Mouse (Mus musculus): ENCODE data around the gene Nt5m.

The Nt5m gene

DNA sequence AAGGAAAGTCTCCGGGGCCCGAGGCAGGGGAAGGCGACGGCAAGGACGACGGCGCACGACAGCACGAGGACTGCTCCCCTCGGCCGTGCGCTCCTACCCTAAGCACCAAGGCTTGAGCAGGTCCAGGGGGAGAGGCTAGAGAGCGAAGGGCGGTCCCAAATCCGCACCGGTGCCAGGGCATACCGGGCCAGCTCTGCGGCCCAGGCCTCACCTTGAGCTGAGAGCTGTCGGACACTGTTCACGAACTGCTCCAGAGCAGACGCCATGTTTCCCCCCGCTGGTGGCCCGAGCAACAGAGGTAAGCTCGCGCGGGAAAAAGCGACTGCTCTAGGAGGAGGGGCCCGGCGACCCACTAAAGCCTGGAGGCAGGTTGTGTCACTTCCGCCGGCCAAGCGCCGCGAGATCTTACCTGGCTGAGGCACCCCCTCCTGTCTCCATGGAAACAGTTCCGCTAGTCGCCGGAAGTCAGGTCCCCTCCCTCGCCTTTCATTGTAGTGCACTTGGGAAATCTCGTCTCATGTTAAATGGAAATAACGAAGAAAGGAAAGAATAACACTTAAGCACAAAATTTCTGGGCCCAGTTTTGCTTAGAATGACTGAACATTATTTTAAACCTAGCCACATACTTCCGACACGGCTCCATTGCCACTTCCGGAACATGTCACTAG, 346 bp downstream of the Nt5m start, which contains the start of gene Cops3:
Gene Cops3, minus strand, starts transcription at position 380 of the 668 bp plus-strand sequence.
- CTCF ChIA-PET = no interaction called here

DNA sequence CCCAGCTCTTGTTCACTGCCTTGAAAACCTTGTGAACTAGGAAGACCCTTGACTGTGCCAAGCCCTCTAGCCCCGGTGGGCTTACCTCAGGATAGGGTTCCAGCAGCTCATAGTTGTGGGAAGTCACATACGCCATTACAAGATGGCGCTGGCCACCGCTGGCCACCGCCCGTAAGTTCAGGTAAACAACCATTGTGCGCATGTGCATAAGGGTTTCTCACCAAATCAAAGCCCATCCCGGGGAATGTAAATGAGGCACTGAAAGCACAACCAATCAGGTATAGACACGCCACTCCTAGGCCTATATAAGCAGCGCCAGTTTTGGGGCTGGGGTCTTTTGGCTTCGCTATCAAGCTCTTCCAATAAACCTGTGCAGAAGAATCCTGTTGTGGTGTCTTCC, 7.1 kb downstream of the Nt5m start:
- CTCF ChIA-PET = no interaction called here

DNA sequence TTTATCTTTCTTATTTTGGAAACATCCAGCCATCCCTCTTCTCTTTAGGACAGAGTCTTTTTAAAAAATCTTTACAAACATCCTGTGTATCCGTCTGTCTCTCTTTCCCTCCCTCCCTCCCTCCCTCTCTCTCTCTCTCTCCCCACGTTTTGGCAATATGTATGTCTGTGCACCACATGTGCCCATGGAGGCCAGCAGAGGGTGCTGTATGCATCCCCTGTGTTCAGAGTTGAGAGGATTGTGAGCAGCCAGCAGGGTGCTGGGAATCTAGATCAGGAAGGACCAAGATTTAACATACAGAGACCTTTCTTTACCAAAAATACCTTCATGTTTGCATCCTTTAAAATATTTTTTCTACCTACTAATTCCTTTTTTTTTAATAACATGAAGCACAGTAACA, 7.9 kb downstream of the Nt5m start:
- CTCF ChIA-PET = no interaction called here

DNA sequence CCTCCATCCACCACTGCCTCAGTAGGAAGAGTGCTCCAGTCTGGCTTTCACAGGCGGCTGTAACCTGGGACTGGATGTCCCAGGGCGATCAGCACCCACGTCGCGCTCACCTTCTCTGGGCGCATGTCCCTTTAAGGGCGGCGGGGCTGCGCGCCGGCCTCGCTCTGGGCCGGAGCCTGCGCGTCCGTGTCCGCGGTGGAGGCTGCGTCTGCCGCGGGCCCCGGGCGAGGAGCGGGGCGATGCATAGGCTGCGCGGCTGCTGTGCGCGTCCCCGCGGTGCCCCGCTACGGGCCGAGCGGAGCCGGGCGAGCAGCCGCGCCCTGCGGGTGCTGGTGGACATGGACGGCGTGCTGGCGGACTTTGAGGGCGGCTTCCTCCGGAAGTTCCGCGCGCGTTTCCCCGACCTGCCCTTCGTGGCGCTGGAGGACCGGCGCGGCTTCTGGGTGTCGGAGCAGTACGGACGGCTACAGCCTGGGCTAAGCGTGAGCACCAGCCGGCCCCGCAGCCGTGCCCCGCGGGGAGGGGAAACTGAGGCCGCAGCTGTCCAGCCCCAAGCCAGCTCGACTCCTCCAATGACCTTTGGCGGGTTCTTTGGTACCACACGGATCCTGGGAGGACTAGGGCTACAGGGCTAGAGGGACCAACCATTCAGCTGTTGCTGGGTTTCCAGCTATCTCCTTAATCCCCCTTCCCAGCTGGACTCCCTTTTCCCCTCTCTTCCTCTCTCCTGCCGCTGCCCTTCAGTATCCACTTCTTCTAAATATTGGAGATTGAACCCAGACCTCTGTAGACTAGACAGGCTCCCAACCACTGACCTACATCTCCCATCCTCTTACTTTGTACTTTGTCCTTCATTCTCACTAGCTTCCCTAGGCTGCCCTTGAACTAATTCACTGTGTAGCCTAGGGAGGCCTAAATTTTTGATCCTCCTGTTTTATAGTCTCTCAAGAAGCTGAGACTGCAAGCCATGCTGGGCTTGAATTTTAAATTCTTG, 8.9 kb downstream of the Nt5m start:
- CTCF ChIA-PET = no interaction called here

DNA sequence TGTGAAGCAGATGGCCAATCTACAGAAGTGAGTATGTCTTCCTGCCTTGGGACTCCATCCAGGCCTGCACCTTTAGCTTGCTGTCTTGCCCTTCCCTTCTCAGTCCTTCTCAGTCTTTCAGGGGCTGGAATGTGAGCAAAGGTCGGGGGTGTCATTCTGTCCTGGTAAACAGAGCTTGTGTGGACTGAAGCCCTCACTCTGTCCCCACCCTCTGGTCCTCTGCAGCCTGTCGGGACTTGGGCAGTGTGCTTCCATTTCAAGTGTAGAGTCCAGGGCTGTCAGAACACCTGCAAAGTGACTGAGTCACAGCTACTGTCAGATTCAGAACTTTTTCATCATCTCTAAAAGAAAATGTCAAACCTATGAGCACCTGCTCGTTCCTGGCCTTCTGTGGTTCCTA, 13.6 kb downstream of the Nt5m start:
- CTCF ChIA-PET = no interaction called here

DNA sequence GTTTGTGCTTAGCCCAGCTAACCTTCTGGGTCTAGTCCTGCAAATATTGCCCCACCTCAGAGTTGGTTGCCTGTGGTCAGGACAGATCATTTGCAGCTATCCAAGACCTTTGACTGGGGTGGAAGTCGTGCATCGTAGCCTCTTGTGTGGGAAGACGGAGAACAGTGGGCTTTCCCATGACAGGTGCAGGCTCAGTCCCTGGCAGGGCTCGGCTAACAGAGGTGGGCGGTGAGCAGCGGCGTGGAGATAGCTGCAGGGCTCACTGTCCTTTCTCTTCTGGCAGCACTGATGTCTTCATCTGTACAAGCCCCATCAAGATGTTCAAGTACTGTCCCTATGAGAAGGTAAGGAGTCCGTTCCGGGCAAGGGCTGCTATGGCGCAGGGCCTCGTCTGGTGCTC, 21.2 kb downstream of the Nt5m start:
- CTCF ChIA-PET = no interaction called here

DNA sequence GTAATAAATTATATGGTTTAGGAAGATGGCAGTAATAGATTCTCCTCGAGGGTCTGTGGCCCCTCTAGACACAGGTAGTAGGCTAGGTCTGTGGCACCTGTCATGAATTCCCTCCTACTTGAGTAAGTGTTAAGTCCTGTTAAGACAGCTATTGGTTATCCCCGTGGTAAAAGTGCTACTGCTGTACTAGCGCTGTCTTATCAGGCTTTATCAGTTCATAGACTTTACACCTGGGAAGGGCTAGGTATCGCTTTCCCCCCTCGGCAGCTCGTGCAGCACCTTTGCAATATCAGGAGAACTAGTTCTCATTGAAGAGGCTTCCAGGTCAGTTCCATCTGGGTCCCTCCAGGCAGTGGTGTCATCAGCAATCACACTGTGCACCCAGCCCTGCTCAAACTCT, 25.1 kb downstream of the Nt5m start:
- CTCF ChIA-PET = interaction anchor here (0.7 kb wide), 1 partner anchor 1803 kb away, joined by 3 read pairs; no protein-coding TSS in a partner anchor

DNA sequence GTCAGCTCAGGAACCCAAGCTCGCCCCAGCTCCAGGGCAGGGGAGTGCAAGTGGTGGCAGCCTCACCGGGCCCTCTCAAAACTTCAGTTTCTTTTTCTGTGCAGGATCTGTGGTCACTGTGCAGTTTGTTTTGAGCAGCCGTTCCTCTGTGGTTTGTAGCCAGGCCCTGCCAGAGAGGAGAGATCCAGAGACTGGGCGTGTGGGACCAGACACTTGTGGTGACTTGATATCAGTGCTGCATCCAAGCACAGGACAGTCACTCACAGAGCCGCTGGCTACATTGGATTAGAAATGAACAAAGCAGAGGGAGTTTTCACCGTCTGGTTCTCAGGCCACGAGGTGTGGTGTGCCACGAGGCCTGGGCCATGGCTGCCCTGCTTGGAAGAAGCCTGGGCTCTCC, 32.9 kb downstream of the Nt5m start:
- CTCF ChIA-PET = interaction anchor here (0.7 kb wide), 1 partner anchor 518 kb away, joined by 3 read pairs; no protein-coding TSS in a partner anchor

DNA sequence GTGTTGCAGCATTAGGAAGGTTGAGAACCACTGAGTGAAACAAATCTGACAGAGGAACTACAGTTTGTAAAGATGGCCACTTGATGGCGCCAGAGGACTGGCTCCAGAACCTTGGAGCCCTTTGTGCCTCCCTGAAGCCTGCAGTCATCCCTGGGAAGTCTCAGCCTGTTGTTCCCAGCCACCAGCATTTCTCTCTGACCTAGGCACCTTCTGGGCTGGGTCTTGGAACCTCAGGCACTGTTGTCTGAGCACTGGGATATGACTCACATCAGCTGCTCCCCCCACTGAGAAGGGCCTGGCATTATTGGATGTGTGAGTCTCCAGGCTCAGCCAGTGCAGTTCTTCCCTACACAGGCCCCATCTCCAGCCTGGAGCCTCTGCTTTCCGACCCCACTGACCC, 40.8 kb downstream of the Nt5m start:
- CTCF ChIA-PET = interaction anchor here (1.0 kb wide), 2 partner anchors 148 to 196 kb away, joined by 3 to 6 read pairs; no protein-coding TSS in a partner anchor

DNA sequence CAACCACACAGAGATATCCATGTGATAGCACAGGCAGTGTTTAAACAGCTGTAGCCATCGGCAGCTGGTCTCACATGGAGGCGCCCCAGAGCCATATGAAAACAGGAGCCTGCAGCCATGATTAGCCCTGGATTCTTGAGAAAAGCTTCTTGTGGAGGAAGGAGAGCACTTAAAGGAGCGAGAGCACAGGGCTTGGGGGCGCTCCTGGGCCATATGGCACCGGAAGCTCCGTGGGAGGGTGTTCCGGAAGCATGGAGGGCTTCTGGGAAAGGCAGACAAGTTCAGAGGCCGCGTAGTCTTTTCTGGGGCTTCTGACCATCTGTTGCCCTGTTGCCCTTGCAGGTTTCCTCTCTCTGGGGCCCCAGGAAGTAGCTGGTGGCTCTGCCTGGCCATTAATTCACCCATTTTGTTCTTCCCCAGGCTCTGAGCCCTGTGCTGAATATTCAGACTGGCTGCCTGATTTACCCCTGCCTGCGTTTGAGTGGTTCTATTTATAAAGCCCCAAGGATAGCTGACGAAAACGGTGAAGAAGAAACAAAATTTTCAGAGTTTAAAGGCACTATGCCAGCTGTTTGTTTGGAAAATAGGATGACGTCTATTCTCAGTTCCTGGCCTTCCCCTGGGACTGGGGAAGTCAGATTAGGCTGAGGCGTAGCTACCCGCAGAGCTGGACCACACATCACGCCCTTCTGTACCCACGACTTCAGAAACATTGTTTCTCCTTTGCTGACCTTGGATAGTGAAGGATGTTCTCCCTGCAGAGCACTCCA, 46.2 kb downstream of the Nt5m start:
- CTCF ChIA-PET = interaction anchor here (0.6 kb wide), 1 partner anchor 22 kb away, joined by 3 read pairs; no protein-coding TSS in a partner anchor

DNA sequence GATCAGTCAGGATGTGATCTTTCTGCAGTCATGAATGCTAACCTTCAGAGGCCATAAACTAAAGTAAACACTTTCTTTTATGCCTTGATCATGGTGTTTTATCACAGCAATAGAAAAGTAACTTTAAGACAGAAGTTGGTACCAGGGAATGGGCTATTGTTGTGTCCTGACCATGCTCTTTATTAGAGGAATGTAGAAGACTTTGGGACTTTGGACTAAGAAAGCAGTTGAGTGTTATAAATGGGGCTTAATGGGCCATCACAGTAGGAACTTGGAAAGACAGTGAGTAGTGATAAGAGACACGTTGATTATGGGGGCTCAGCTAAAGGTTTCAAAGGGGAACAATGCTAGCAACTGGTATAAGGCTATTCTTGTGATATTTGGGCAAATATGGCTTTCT, 47.7 kb downstream of the Nt5m start:
- CTCF ChIA-PET = interaction anchor here (0.8 kb wide), 1 partner anchor 142 kb away, joined by 3 read pairs; no protein-coding TSS in a partner anchor

DNA sequence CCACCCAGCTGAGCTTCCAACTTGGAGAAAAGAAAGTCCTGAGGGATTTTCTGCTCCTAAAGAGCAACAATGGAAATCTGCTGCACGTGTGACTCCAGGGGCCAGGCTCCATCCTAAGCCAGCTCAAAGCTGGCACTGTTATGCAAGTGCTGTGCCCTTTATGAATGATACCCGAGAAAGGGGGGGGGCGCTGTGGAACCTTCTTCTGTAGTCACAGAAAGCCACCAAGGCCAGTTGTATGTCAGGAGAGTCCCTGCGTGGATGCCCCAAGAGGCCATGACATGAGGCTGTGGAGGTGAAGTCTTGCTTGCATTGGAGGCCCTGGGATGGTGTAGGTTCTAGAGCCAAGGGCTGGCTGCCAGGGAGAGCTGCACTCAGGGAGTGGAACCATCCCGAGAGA, 48.9 kb downstream of the Nt5m start:
- CTCF ChIA-PET = no interaction called here

DNA sequence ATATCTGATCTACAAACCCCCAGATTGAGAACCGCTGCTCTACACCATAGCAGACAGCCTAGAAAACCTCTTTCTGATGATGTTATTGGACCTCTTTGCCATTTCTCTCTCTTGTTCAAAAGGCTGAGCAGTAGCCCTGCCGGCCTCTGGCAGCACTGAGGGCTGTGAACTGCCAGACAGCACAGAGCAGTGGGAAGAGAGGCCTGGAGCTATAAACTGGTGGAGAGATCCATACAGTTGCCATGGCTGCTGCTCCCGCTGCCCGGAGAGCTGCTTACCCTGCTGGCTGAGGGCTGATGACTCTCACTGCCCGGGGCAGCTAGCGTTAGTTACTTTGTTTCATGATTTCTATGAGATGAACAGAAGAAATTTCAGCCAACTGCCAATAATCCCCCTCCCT, 52.6 kb downstream of the Nt5m start:
- CTCF ChIA-PET = no interaction called here

DNA sequence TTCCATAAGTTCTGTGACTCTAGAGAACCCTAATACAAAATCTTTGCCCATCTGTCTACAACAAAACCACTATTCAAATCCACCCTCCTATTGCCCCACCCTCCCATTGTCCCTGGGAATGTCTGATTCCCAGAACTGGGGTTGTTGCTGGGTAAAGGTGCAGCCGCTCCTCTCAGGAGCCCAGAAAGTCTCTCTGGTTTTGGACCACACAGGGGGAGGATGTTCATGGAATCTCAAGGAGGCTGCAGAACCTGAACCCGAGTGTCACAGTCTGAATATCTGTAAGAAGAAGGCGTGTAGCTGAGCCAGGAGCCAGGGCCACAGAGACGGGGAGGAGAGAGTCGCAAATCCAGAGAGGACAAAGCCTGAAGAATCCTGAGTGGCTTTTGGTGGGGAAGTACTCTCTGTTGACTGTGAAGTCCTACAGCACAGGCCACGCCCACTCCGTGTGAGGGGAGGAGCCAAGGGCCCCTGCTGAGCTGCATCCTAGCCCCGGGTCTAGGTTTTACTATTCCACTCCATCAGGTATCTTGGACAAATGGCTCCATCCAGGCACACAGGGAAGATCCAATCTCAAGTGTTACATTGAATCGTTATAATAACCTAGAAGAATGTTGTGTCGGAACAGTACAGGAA, 54.0 kb downstream of the Nt5m start:
- CTCF ChIA-PET = no interaction called here

DNA sequence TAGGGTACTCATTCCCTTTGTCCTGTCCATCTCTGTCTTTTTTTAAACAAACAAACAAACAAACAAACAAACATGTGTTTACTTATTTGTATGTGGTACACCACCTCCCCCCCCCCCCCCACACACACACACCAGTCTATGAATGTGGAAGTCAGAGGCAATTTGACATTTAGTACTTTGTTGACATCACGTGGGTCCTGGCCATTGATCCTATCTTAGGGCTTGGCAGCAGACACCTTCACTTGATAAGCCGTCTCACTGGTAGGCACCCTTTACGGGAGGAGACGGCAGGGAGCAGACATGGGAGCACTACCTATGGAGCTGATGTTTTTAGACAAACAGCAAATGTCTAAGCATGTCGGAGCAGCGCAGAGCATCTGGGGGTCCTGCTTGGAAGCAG, 55.7 kb downstream of the Nt5m start:
- CTCF ChIA-PET = interaction anchor here (0.5 kb wide), 1 partner anchor 232 kb away, joined by 4 read pairs; no protein-coding TSS in a partner anchor

DNA sequence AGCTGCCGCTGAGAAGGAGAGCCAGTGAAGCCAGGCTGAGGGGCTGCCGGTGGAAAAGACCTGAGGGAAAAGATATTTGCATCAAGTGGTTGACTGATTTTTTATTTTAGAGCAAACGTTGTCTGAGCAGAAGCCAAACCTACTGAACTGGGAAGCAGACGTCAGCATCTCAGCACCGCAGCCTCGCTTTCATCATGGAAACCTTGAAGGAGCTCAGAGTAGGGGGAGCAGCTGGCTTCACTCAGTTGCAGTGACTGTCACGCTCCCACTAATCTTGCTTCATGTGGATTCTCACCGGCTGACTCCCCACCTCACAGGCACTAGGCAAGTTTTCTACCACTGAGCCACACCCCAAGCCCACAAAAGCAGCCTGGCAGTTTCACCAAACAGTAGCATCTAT, 56.1 kb downstream of the Nt5m start:
- CTCF ChIA-PET = no interaction called here

DNA sequence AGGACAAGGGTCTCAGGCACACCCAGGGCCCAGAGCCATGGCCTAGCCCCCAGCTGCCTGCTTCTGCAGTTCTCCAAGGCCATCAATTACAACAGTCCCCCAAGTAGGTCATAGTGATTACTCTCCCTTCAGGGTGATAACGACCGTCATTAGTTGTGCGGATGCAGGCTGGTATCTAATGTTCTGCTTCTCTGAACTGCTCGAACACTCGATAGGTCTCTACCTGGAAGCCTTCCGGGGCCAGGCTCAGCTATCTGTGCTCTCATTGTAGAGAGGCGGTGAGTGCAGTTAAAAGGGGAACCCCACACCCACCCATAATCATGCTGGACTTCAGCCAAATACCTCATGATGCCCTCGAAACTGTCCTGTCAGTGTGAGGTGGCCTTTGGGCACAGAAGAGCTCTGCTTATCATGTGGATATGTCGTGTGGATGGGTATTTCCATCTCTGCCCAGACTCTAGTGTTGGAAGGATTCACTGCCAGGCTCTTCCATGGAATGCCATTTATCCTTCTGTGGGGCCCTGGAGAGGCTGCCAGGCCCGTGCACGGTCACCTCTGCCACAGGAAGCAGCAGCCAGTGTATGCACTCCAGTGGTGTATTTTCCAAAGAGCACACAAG, 58.8 kb downstream of the Nt5m start:
- CTCF ChIA-PET = no interaction called here

DNA sequence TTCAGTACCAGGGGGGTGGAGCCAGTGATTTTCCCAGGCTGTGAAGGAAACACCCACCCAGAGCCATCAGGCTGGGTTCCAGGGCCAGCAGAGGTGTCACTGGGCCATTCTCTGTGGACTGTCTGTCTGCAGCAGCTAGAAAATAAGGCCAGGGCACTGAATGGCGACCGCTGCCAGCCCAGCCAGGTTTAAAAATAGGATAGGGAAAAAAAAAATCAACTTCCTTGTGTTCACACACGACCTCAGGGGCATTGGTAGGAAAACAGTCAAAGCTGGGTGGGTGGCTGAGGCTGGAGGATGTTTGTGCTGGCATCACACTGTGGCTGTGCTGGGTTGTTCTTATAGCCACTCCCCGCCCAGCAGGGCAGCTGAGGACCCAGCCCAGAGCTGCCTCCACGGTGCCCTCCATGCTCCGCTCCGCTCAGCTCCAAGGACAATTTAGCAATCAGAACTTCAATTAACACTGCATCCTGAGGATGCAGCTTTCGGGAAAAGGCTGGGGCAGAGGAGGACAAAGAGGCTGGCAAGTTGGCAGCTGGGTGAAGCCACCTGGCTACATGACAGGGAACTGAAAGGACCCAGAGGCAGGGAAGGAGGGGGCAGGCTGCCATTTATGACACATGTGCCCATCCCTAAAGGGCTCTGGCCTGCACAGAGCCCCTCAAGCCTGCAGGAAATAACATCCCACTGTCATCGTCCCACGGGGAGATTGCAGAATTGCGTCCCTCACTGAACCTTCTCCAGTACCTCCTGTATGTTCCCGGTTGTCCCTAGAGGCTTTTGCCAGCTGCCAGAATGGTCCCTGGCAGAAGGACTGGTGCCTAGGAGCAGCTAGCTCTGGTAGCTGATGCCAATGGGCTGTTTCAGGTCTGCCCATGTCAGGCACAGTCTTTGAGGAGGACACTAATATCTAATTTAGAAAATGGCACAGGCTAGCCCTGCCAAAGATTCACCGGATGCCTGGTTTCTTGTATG, 60.8 kb downstream of the Nt5m start:
- CTCF ChIA-PET = no interaction called here

DNA sequence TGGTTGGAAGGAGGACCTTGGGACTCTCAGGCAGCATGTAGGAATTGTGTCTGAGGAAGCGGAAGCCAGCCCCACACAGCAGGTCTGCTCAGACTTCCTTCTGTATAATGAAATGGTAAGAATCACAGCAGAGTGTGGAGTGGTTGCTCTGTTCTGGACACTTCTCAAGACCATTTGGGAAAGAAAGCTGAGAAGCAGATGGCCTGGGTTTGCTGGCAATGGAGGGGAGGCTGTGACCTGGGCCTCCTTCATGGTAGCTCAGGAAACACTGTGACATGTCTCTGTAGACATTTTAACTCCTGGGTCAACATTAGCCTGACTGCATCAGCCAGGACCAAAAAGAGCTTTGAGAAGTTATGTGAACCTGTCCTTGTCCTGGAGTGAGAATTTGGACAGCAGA, 61.7 kb downstream of the Nt5m start:
- CTCF ChIA-PET = interaction anchor here (0.7 kb wide), 1 partner anchor 564 kb away, joined by 4 read pairs; no protein-coding TSS in a partner anchor

Data from spleen, embryonic (tissue).